Mouse (Mus musculus) G1E-ER4 (cell line): ENCODE data around the gene Srgap3. TPM values are rescaled to one million over a fixed set of nuclear protein-coding genes. Genes with fewer than 3 reads are reported as not detected.

Experiments
- GATA1 ChIP-seq: IDR thresholded peaks from one replicate; pipeline ENCODE4 v1.8.0; 2012; ENCODE audit warnings: low read length, inconsistent platforms
- polyA plus RNA-seq: library from polyadenylated mRNA; stranded (reverse); fragments of >175 nt; gene quantifications from 2 replicates; pipeline ENCODE4 v1.2.3, GENCODE M21; 2012

The Srgap3 gene
- polyA plus RNA-seq, 1 experiment: not detected

GRCm38 (mm10) chr6:112899711-112900110 lies 47.4 kb downstream of the Srgap3 start:
- TF ChIP-seq GATA1: no peak

GRCm38 (mm10) chr6:112899276-112899675 lies 47.8 kb downstream of the Srgap3 start:
- no peak for TF ChIP-seq GATA1

- no peak for TF ChIP-seq GATA1
Measured at GRCm38 (mm10) chr6:112898435-112898834, 48.6 kb downstream of the Srgap3 start.

- TF ChIP-seq GATA1: no peak
Measured at GRCm38 (mm10) chr6:112896372-112896771, 50.7 kb downstream of the Srgap3 start.

- no peak for TF ChIP-seq GATA1
Measured at GRCm38 (mm10) chr6:112890331-112890751, 56.7 kb downstream of the Srgap3 start.

- TF ChIP-seq GATA1: no peak
Measured at GRCm38 (mm10) chr6:112883588-112884135, 63.4 kb downstream of the Srgap3 start.

- no peak for TF ChIP-seq GATA1
Measured at GRCm38 (mm10) chr6:112880048-112880534, 67.0 kb downstream of the Srgap3 start.

GRCm38 (mm10) chr6:112879154-112879553 lies 67.9 kb downstream of the Srgap3 start:
- no peak for TF ChIP-seq GATA1

- no peak for TF ChIP-seq GATA1
Measured at GRCm38 (mm10) chr6:112873089-112873835, 73.8 kb downstream of the Srgap3 start.

GRCm38 (mm10) chr6:112871241-112871780 lies 75.8 kb downstream of the Srgap3 start:
- TF ChIP-seq GATA1: no peak

- no peak for TF ChIP-seq GATA1
Measured at GRCm38 (mm10) chr6:112868197-112868957, 78.7 kb downstream of the Srgap3 start.

- no peak for TF ChIP-seq GATA1
Measured at GRCm38 (mm10) chr6:112866096-112866495, 81.0 kb downstream of the Srgap3 start.

GRCm38 (mm10) chr6:112865021-112865531 lies 82.0 kb downstream of the Srgap3 start:
- no peak for TF ChIP-seq GATA1

- TF ChIP-seq GATA1: no peak
Measured at GRCm38 (mm10) chr6:112862465-112862864, 84.6 kb downstream of the Srgap3 start.
